Mouse (Mus musculus): ENCODE data around the gene Dao. TPM values are rescaled to one million over a fixed set of nuclear protein-coding genes. Genes with fewer than 3 reads are reported as not detected.

Gene Dao
- polyA plus RNA-seq, 1 experiment from 2014 or later = not detected

- no peak overlapping the region for H3K4me3 ChIP-seq
- 62% methylated on average over 9 of the region's 9 CpGs for WGBS
- 0 out of 2 replicates have a peak overlapping the region, but pooled peaks have one; percentile 13 for H3K27ac ChIP-seq
- no peaks in the 10 kb centered on the region for H3K27me3 ChIP-seq
- H3K4me1 ChIP-seq (replicated peaks) = peaks cover 44% of the 10 kb centered on the region
- no peak overlapping the region for H3K9ac ChIP-seq
- no peak for ATAC-seq (ENCODE audit: low FRiP score)
- peaks cover 37% of the 10 kb centered on the region for H3K36me3 ChIP-seq
- no peak overlapping the region for H3K4me2 ChIP-seq
- H3K9me3 ChIP-seq = no peaks in the 10 kb centered on the region
These were observed 17.1 kb upstream of the Dao start for GRCm38 (mm10) chr5:113986182-113986961.

GRCm38 (mm10) chr5:113989437-113990024, 14.0 kb upstream of the Dao start:
- peaks cover 29% of the 10 kb centered on the region for H3K36me3 ChIP-seq
- H3K27me3 ChIP-seq = no peaks in the 10 kb centered on the region
- H3K27ac ChIP-seq = no peak overlapping the region
- H3K9me3 ChIP-seq = no peaks in the 10 kb centered on the region
- H3K4me2 ChIP-seq = no peak overlapping the region
- WGBS = 86% methylated on average over 20 of the region's 20 CpGs
- H3K4me1 ChIP-seq (replicated peaks) = peaks cover 60% of the 10 kb centered on the region
- no peak overlapping the region; the same call in 1 of the 2 replicates for H3K9ac ChIP-seq
- H3K4me3 ChIP-seq = no peak overlapping the region
- ATAC-seq (ENCODE audit: low FRiP score) = no peak

- Histone ChIP-seq H3K4me1 (replicated peaks) (peaks cover 56% of the 10 kb centered on the region), H3K27me3 (no peaks in the 10 kb centered on the region), H3K4me3 (no peak overlapping the region), H3K27ac (no peak overlapping the region), H3K9me3 (no peaks in the 10 kb centered on the region), H3K9ac (0 out of 2 replicates have a peak overlapping the region, but pooled peaks have one; percentile 2), H3K36me3 (peaks cover 29% of the 10 kb centered on the region), H3K4me2 (no peak overlapping the region)
- 81% methylated on average over 5 of the region's 5 CpGs for WGBS
- no peak for ATAC-seq (ENCODE audit: low FRiP score)
These were observed 12.9 kb upstream of the Dao start for GRCm38 (mm10) chr5:113990593-113990992.

- no peaks in the 10 kb centered on the region for H3K9me3 ChIP-seq
- no peak overlapping the region for H3K27ac ChIP-seq
- H3K27me3 ChIP-seq = no peaks in the 10 kb centered on the region
- H3K36me3 ChIP-seq = peaks cover 26% of the 10 kb centered on the region
- H3K9ac ChIP-seq = peak overlapping the region; percentile 96; the same call in 1 of the 2 replicates
- 75% methylated on average over 7 of the region's 7 CpGs for WGBS
- no peak for ATAC-seq (ENCODE audit: low FRiP score)
- H3K4me3 ChIP-seq = peak overlapping the region; percentile 87; the same call in 1 of the 2 replicates
- H3K4me2 ChIP-seq = peak overlapping the region; percentile 84
- peaks cover 51% of the 10 kb centered on the region for H3K4me1 ChIP-seq (replicated peaks)
These were observed 12.4 kb upstream of the Dao start for GRCm38 (mm10) chr5:113991141-113991540.

- Histone ChIP-seq H3K9me3 (no peaks in the 10 kb centered on the region), H3K27me3 (no peaks in the 10 kb centered on the region), H3K9ac (peak overlapping the region; percentile 96), H3K4me2 (peak overlapping the region; percentile 84), H3K27ac (peak overlapping the region; percentile 94), H3K4me1 (replicated peaks) (peaks cover 44% of the 10 kb centered on the region), H3K4me3 (peak overlapping the region; percentile 87), H3K36me3 (peaks cover 18% of the 10 kb centered on the region)
- no peak for ATAC-seq (ENCODE audit: low FRiP score)
- WGBS = 42% methylated on average over 12 of the region's 12 CpGs
These were observed 11.1 kb upstream of the Dao start for GRCm38 (mm10) chr5:113992339-113992831.

- Histone ChIP-seq H3K27ac (peak overlapping the region; percentile 94), H3K4me1 (replicated peaks) (peaks cover 44% of the 10 kb centered on the region), H3K9me3 (no peaks in the 10 kb centered on the region), H3K27me3 (no peaks in the 10 kb centered on the region), H3K4me2 (peak overlapping the region; percentile 84), H3K36me3 (peaks cover 11% of the 10 kb centered on the region), H3K4me3 (peak overlapping the region; percentile 87), H3K9ac (peak overlapping the region; percentile 96)
- peak; percentile 84 for ATAC-seq (ENCODE audit: low FRiP score)
- WGBS = 0% methylated on average over 22 of the region's 22 CpGs
These were observed 10.4 kb upstream of the Dao start for GRCm38 (mm10) chr5:113993031-113993486.

- ATAC-seq (ENCODE audit: low FRiP score) = peak; percentile 91
- Histone ChIP-seq H3K4me1 (replicated peaks) (peaks cover 44% of the 10 kb centered on the region), H3K27ac (peak within 1 kb of the TSS; percentile 94), H3K4me2 (peak within 1 kb of the TSS; percentile 84), H3K36me3 (peaks cover 9% of the 10 kb centered on the region), H3K4me3 (peak within 1 kb of the TSS; percentile 87), H3K9ac (peak within 1 kb of the TSS; percentile 96), H3K27me3 (no peaks in the 10 kb centered on the region), H3K9me3 (no peaks in the 10 kb centered on the region)
- WGBS = 1% methylated on average over 67 of the region's 83 CpGs
These were observed 9.7 kb upstream of the Dao start, which contains the start of gene Ssh1 for GRCm38 (mm10) chr5:113993487-113994465. TSS of gene Ssh1 (minus strand) at chr5:113993894.

GRCm38 (mm10) chr5:113996458-113996857, 7.0 kb upstream of the Dao start:
- H3K27me3 ChIP-seq = no peaks in the 10 kb centered on the region
- no peaks in the 10 kb centered on the region for H3K36me3 ChIP-seq
- H3K4me3 ChIP-seq = no peak overlapping the region
- peaks cover 23% of the 10 kb centered on the region for H3K4me1 ChIP-seq (replicated peaks)
- WGBS = 61% methylated on average over 2 of the region's 2 CpGs
- no peak overlapping the region for H3K4me2 ChIP-seq
- ATAC-seq (ENCODE audit: low FRiP score) = no peak
- H3K9ac ChIP-seq = 0 out of 2 replicates have a peak overlapping the region, but pooled peaks have one; percentile 35
- no peak overlapping the region for H3K27ac ChIP-seq
- H3K9me3 ChIP-seq = no peaks in the 10 kb centered on the region

- H3K4me1 ChIP-seq (replicated peaks) = peaks cover 4% of the 10 kb centered on the region
- ATAC-seq (ENCODE audit: low FRiP score) = no peak
- no peaks in the 10 kb centered on the region for H3K27me3 ChIP-seq
- no peaks in the 10 kb centered on the region for H3K9me3 ChIP-seq
- H3K9ac ChIP-seq = no peak overlapping the region
- H3K36me3 ChIP-seq = no peaks in the 10 kb centered on the region
- 69% methylated on average over 5 of the region's 5 CpGs for WGBS
- no peak overlapping the region for H3K27ac ChIP-seq
- H3K4me3 ChIP-seq = no peak overlapping the region
- no peak overlapping the region for H3K4me2 ChIP-seq
These were observed 4.1 kb upstream of the Dao start for GRCm38 (mm10) chr5:113999382-113999781.

GRCm38 (mm10) chr5:114004573-114004972, 1.1 kb downstream of the Dao start:
- Histone ChIP-seq H3K36me3 (no peaks in the 10 kb centered on the region), H3K27me3 (no peaks in the 10 kb centered on the region), H3K9me3 (no peaks in the 10 kb centered on the region), H3K27ac (no peak overlapping the region), H3K4me2 (no peak overlapping the region), H3K9ac (no peak overlapping the region), H3K4me1 (replicated peaks) (0 out of 2 replicates have a peak, but pooled peaks cover 5% of the 10 kb centered on the region), H3K4me3 (no peak overlapping the region)
- 70% methylated on average over 11 of the region's 11 CpGs for WGBS
- no peak for ATAC-seq (ENCODE audit: low FRiP score)

- no peak overlapping the region for H3K27ac ChIP-seq
- H3K4me2 ChIP-seq = no peak overlapping the region
- 0 out of 2 replicates have a peak, but pooled peaks cover 5% of the 10 kb centered on the region for H3K4me1 ChIP-seq (replicated peaks)
- ATAC-seq (ENCODE audit: low FRiP score) = no peak
- no peak overlapping the region for H3K9ac ChIP-seq
- WGBS = 82% methylated on average over 5 of the region's 5 CpGs
- no peaks in the 10 kb centered on the region for H3K27me3 ChIP-seq
- no peaks in the 10 kb centered on the region for H3K9me3 ChIP-seq
- no peak overlapping the region for H3K4me3 ChIP-seq
- H3K36me3 ChIP-seq = no peaks in the 10 kb centered on the region
These were observed 1.6 kb downstream of the Dao start for GRCm38 (mm10) chr5:114005100-114005499.

All from hindbrain, embryonic 13.5 days (tissue).